Mouse (Mus musculus) E14TG2a.4 (cell line): ENCODE results near the gene Pym1.

ENCODE experiments used
- CTCF ChIP-seq: conservative IDR thresholded peaks from 2 replicates; pipeline ENCODE4 v1.5.1; 2014; ENCODE audit warnings: low read length
- NANOG ChIP-seq: IDR thresholded peaks from 2 replicates; pipeline ENCODE4 v1.6.1; 2014; ENCODE audit warnings: borderline replicate concordance, low read length, mixed read lengths
- POU5F1 ChIP-seq: IDR thresholded peaks from 2 replicates; pipeline ENCODE4 v1.6.1; 2014; ENCODE audit warnings: low read length, borderline replicate concordance

- TF ChIP-seq CTCF = no peak
- no peak for TF ChIP-seq NANOG
- TF ChIP-seq POU5F1 = no peak
These were observed 46.7 kb downstream of the Pym1 start for GRCm38 (mm10) chr10:128794391-128794790.
